Mouse (Mus musculus) forebrain, embryonic 16.5 days (tissue): ENCODE results near the gene Rbfox1. TPM values are rescaled to one million over a fixed set of nuclear protein-coding genes. Genes with fewer than 3 reads are reported as not detected.

Source experiments
- ATAC-seq: fragments of 200-750 bp; cut with Nextera tagmentation; 2 replicates; pipeline ENCODE4 v1.8.0; 2017; ENCODE audit warnings: mild to moderate bottlenecking, moderate library complexity
- H3K27ac ChIP-seq: fragments of 300-500 bp; sonication (generic); 2 replicates; pipeline ENCODE4 v1.5.1; 2014; ENCODE audit warnings: low read length, control low read depth
- H3K27me3 ChIP-seq: fragments of 300-500 bp; sonication (generic); replicated peaks from 2 replicates; pipeline ENCODE4 v1.6.1; 2014; ENCODE audit warnings: low read length; ENCODE audit not compliant: control insufficient read depth, insufficient read depth
- H3K36me3 ChIP-seq: fragments of 300-500 bp; sonication (generic); 2 replicates; pipeline ENCODE4 v1.6.1; 2014; ENCODE audit not compliant: control insufficient read depth, insufficient read depth
- H3K4me1 ChIP-seq: fragments of 300-500 bp; sonication (generic); replicated peaks from 2 replicates; pipeline ENCODE4 v1.6.1; 2014; ENCODE audit warnings: low read length; ENCODE audit not compliant: control insufficient read depth, insufficient read depth
- H3K4me2 ChIP-seq: fragments of 300-500 bp; sonication (generic); 2 replicates; pipeline ENCODE4 v1.6.1; 2014; ENCODE audit warnings: mild to moderate bottlenecking, low read length, control low read depth
- H3K4me3 ChIP-seq: fragments of 300-500 bp; sonication (generic); replicated peaks from 2 replicates; pipeline ENCODE4 v1.5.1; 2014; ENCODE audit warnings: mild to moderate bottlenecking, low read length, control low read depth
- H3K9ac ChIP-seq: fragments of 300-500 bp; sonication (generic); replicated peaks from 2 replicates; pipeline ENCODE4 v1.6.1; 2014; ENCODE audit warnings: low read depth, low read length, control low read depth
- H3K9me3 ChIP-seq: fragments of 300-500 bp; sonication (generic); 2 replicates; pipeline ENCODE4 v1.6.1; 2016; ENCODE audit warnings: low read length; ENCODE audit not compliant: control insufficient read depth
- WGBS: fragments of 180-500 bp; shearing (Covaris S2); extraction: QIAGEN DNeasy Blood & Tissue Kit; methylation state at CpG from one replicate; pipeline ENCODE4 v1.1.7; 2014; 5-methylcytosine and 5-hydroxymethylcytosine counted together
- polyA plus RNA-seq: library from polyadenylated mRNA; unstranded; fragments of >200 nt; fragmentation: Nextera tagmentation; extraction: Ambion mirVana; gene quantifications from 2 replicates; pipeline ENCODE4 v1.2.1, GENCODE M21; 2015

Gene Rbfox1
- polyA plus RNA-seq, 1 experiment from 2014 or later, result 210 TPM

- Histone ChIP-seq H3K9me3 (no peaks in the 10 kb centered on the region), H3K9ac (no peak overlapping the region), H3K27me3 (no peaks in the 10 kb centered on the region), H3K4me3 (no peak overlapping the region), H3K4me1 (no peaks in the 10 kb centered on the region), H3K4me2 (no peak overlapping the region), H3K27ac (no peak overlapping the region), H3K36me3 (no peaks in the 10 kb centered on the region)
- WGBS, result 57% methylated on average over 3 of the region's 3 CpGs
- ATAC-seq, result no peak
Measured at GRCm38 (mm10) chr16:6525507-6526170, 640.5 kb downstream of the Rbfox1 start.

DNA sequence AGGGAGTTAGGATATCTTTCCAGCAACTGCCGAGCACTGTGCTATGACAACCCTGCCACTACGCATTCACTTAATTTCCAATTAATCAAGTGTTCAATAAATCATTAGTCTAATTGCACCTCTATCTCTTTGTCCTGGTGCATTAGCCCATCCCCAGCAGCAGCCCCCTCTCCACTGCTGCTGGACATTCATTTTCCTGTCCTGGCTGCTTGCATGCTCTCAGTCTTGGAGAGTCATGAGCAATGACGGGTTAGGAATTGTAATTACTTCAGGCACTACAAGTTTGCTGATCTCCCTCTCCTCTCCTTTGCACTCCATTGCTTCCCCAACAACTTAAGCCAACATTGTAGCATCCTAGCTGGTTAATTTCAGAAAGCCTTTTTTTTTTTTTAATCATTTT, 646.3 kb downstream of the Rbfox1 start:
- WGBS, result 24% methylated on average over 3 of the region's 3 CpGs
- no peak overlapping the region for H3K27ac ChIP-seq
- no peak overlapping the region for H3K9ac ChIP-seq
- H3K4me3 ChIP-seq, result no peak overlapping the region
- no peaks in the 10 kb centered on the region for H3K9me3 ChIP-seq
- peaks cover 12% of the 10 kb centered on the region for H3K4me1 ChIP-seq
- H3K27me3 ChIP-seq, result no peaks in the 10 kb centered on the region
- ATAC-seq, result no peak
- H3K4me2 ChIP-seq, result no peak overlapping the region
- no peaks in the 10 kb centered on the region for H3K36me3 ChIP-seq

GRCm38 (mm10) chr16:6532077-6532995, 647.2 kb downstream of the Rbfox1 start:
- Histone ChIP-seq H3K27me3 (no peaks in the 10 kb centered on the region), H3K9ac (no peak overlapping the region), H3K36me3 (no peaks in the 10 kb centered on the region), H3K27ac (no peak overlapping the region), H3K4me1 (peaks cover 12% of the 10 kb centered on the region), H3K4me2 (no peak overlapping the region), H3K9me3 (no peaks in the 10 kb centered on the region), H3K4me3 (no peak overlapping the region)
- 31% methylated on average over 9 of the region's 9 CpGs for WGBS
- ATAC-seq, result no peak

DNA sequence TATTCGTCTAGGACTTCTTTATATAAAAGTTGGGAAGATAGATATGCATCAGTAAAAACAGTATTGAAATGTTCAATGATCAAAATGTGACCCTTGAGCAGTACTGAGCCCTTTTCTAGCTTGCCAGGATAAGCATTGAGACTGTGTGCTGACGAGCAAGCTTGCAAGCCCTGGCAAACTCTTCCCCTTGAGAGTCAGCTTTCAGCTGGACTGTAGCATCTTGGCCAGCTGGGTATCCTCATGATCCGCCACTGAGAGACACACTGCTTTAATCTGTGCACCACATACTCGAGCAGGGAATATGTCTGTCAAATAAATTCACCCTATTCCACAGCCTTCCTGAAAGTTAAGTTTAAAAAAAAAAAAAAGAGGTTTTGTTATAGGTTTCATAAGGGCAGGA, 670.6 kb downstream of the Rbfox1 start:
- no peak for ATAC-seq
- H3K9ac ChIP-seq, result no peak overlapping the region

DNA sequence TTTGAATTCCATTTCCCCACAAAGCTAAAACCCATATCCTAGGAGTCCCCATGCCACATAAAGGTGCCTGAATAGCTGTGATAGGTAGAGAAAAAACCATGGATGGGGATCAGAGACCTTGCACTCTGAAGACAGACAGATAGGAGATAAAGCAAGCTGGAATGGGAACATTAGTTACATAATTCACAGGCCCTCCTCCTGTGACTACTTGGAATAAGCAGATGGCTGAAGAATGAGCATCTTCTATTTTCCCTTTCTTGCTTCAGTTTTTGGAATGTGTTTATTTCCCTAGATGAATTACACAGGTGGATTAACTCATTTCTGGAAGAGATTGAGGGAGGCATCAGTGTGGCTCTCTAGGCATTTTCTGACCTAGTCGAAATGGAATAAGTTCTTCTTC, 672.6 kb downstream of the Rbfox1 start:
- no peaks in the 10 kb centered on the region for H3K27me3 ChIP-seq
- no peak overlapping the region for H3K9ac ChIP-seq
- no peaks in the 10 kb centered on the region for H3K36me3 ChIP-seq
- no peak for ATAC-seq
- 91% methylated on average over 1 of the region's 1 CpGs for WGBS
- H3K4me3 ChIP-seq, result no peak overlapping the region
- no peaks in the 10 kb centered on the region for H3K4me1 ChIP-seq
- H3K27ac ChIP-seq, result no peak overlapping the region
- H3K9me3 ChIP-seq, result no peaks in the 10 kb centered on the region
- H3K4me2 ChIP-seq, result no peak overlapping the region

More for the DNA sequence above, 670.6 kb downstream of the Rbfox1 start:
- Histone ChIP-seq H3K4me1 (no peaks in the 10 kb centered on the region), H3K27ac (no peak overlapping the region), H3K9me3 (no peaks in the 10 kb centered on the region), H3K4me3 (no peak overlapping the region), H3K4me2 (no peak overlapping the region), H3K36me3 (no peaks in the 10 kb centered on the region), H3K27me3 (no peaks in the 10 kb centered on the region)
- WGBS, result 61% methylated on average over 4 of the region's 4 CpGs

DNA sequence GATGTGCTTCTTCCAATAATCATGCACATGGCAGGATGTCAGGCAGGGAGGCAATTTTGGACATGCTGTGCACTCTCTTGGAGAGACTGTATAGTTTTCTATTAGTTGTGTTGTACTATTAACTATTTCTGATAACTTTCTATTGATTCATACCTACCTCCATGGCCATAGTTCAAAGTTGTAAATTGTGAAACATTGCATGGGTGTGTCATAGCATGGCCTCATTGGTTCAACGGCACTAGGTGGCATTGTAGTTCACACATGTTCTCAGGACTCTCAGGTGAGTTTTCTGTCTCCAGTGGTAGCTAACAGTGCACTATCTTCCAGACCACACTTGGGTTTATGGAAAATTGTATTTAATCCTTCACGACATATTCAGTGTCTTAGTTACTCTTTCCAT, 699.5 kb downstream of the Rbfox1 start:
- Histone ChIP-seq H3K9ac (no peak overlapping the region), H3K4me1 (no peaks in the 10 kb centered on the region), H3K36me3 (no peaks in the 10 kb centered on the region), H3K4me2 (no peak overlapping the region), H3K9me3 (no peaks in the 10 kb centered on the region), H3K27ac (no peak overlapping the region), H3K27me3 (no peaks in the 10 kb centered on the region), H3K4me3 (no peak overlapping the region)
- WGBS, result 94% methylated on average over 2 of the region's 2 CpGs
- ATAC-seq, result no peak

DNA sequence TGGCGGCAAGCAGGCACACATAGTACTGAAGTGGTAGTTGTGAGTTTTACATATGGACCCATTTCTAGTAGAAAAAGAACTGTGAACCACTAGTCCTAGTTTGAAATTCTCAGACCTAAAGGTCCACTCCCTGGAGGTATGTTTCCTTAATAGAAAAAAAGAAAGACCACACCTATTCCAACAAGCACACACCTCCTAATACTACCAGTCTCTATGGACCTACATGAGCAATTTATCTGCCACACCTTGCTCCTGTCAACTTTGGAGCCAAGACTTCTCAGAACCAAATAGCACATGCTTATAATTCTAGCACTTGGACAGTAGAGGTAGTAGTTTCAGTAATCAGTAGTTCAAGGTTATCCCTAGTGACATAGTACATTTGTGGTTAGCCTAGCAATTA, 700.0 kb downstream of the Rbfox1 start:
- H3K9ac ChIP-seq, result no peak overlapping the region
- ATAC-seq, result no peak
- H3K27ac ChIP-seq, result no peak overlapping the region
- H3K9me3 ChIP-seq, result no peaks in the 10 kb centered on the region
- H3K4me1 ChIP-seq, result no peaks in the 10 kb centered on the region
- no peak overlapping the region for H3K4me3 ChIP-seq
- H3K27me3 ChIP-seq, result no peaks in the 10 kb centered on the region
- H3K4me2 ChIP-seq, result no peak overlapping the region
- 87% methylated on average over 1 of the region's 1 CpGs for WGBS
- no peaks in the 10 kb centered on the region for H3K36me3 ChIP-seq

DNA sequence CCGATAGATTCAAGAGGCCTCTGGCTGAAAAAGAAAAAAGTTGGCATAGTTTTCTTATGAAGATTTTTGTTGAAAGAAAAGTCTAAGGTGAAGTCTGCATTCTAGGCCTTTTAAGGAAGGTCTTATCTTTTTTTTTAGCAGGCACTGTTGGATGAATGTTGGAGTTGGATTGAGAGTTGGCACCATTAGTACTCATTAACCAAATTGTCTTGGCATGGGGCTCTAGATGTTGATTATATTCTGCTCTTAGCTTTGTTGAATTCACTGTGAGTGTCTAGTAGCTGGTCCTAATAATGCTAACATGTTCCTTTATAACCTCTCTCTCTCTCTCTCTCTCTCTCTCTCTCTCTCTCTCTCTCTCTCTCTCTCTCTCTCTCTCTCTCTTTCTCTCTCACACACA, 731.4 kb downstream of the Rbfox1 start:
- H3K9ac ChIP-seq, result no peak overlapping the region
- H3K9me3 ChIP-seq, result no peaks in the 10 kb centered on the region
- H3K27ac ChIP-seq, result no peak overlapping the region
- no peak overlapping the region for H3K4me2 ChIP-seq
- 0 out of 2 replicates have a peak, but pooled peaks have one; percentile 50 for ATAC-seq
- H3K4me1 ChIP-seq, result no peaks in the 10 kb centered on the region
- no peaks in the 10 kb centered on the region for H3K36me3 ChIP-seq
- no peaks in the 10 kb centered on the region for H3K27me3 ChIP-seq
- 73% methylated on average over 1 of the region's 1 CpGs for whole genome bisulfite sequencing
- no peak overlapping the region for H3K4me3 ChIP-seq

- no peaks in the 10 kb centered on the region for H3K27me3 ChIP-seq
- H3K4me2 ChIP-seq, result no peak overlapping the region
- no peak overlapping the region for H3K9ac ChIP-seq
- H3K4me3 ChIP-seq, result no peak overlapping the region
- H3K9me3 ChIP-seq, result no peaks in the 10 kb centered on the region
- no peak overlapping the region for H3K27ac ChIP-seq
- H3K36me3 ChIP-seq, result no peaks in the 10 kb centered on the region
- H3K4me1 ChIP-seq, result no peaks in the 10 kb centered on the region
- no peak for ATAC-seq
- 60% methylated on average over 1 of the region's 1 CpGs for WGBS
Measured at GRCm38 (mm10) chr16:6640330-6640729, 755.2 kb downstream of the Rbfox1 start.
